Mouse (Mus musculus): Measurements from ENCODE around the gene Ehd4.

Ehd4 gene

DNA sequence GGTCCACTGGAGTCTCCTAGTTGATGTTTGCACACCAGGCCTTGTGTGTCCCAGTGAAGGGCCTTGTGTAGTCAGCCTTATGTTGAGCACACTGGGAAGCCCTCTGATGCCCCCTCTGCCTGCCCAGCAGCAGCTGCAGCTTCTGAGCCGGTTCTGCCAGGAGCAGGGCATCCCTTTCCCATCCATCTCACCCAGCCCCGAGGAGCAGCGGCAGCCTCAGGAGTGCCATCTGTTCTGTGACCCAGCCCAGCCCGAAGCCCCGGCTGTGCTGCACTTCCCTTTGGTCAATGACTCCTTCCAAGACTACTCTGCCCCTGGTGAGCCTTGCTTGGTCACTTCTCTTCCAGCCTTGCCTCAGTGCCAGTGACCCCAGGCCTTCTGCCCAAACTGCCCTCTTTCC is 113.4 kb downstream of the Ehd4 start:
- no peak for DNase-seq (ENCODE audit: extremely low spot score, low spot score)

Measured in neural tube, embryonic 10.5 days (tissue).